Mouse (Mus musculus): ENCODE results near the gene AK157302. TPM values are rescaled to one million over a fixed set of nuclear protein-coding genes. Genes with fewer than 3 reads are reported as not detected.

The AK157302 gene
- polyA plus RNA-seq, 1 experiment from 2014 or later, result 0.17 TPM

- Histone ChIP-seq H3K27me3 (ENCODE audit: control insufficient read depth, insufficient read depth, low read length) (no peaks in the 10 kb centered on the region), H3K27ac (ENCODE audit: low read length) (no peak overlapping the region), H3K36me3 (ENCODE audit: control insufficient read depth, insufficient read depth, low read length) (no peaks in the 10 kb centered on the region), H3K9me3 (ENCODE audit: control insufficient read depth, low read depth, low read length) (no peaks in the 10 kb centered on the region), H3K9ac (replicated peaks; ENCODE audit: low read depth, low read length) (no peak overlapping the region), H3K4me2 (replicated peaks; ENCODE audit: low read depth, low read length) (no peak overlapping the region), H3K4me1 (ENCODE audit: control insufficient read depth, insufficient read depth, low read length) (no peaks in the 10 kb centered on the region), H3K4me3 (ENCODE audit: low read depth, low read length) (no peak overlapping the region)
- ATAC-seq (ENCODE audit: insufficient number of reproducible peaks, insufficient read depth, low FRiP score, low read depth), result no peak
- WGBS, result 89% methylated on average over 5 of the region's 5 CpGs
Observed at GRCm38 (mm10) chr13:21502296-21502695, 7.3 kb downstream of the AK157302 start.

GRCm38 (mm10) chr13:21506221-21506649, 11.2 kb downstream of the AK157302 start:
- H3K27me3 ChIP-seq (ENCODE audit: control insufficient read depth, insufficient read depth, low read length), result no peaks in the 10 kb centered on the region
- peak overlapping the region; percentile 49 for H3K4me2 ChIP-seq (replicated peaks; ENCODE audit: low read depth, low read length)
- no peaks in the 10 kb centered on the region for H3K36me3 ChIP-seq (ENCODE audit: control insufficient read depth, insufficient read depth, low read length)
- H3K27ac ChIP-seq (ENCODE audit: low read length), result peak overlapping the region; percentile 62; the same call in 1 of the 2 replicates
- peak overlapping the region; percentile 33 for H3K9ac ChIP-seq (replicated peaks; ENCODE audit: low read depth, low read length)
- H3K4me3 ChIP-seq (ENCODE audit: low read depth, low read length), result peak overlapping the region; percentile 46
- peak; percentile 99 for ATAC-seq (ENCODE audit: insufficient number of reproducible peaks, insufficient read depth, low FRiP score, low read depth)
- no peaks in the 10 kb centered on the region for H3K4me1 ChIP-seq (ENCODE audit: control insufficient read depth, insufficient read depth, low read length)
- 0% methylated on average over 21 of the region's 21 CpGs for WGBS
- no peaks in the 10 kb centered on the region for H3K9me3 ChIP-seq (ENCODE audit: control insufficient read depth, low read depth, low read length)

DNA sequence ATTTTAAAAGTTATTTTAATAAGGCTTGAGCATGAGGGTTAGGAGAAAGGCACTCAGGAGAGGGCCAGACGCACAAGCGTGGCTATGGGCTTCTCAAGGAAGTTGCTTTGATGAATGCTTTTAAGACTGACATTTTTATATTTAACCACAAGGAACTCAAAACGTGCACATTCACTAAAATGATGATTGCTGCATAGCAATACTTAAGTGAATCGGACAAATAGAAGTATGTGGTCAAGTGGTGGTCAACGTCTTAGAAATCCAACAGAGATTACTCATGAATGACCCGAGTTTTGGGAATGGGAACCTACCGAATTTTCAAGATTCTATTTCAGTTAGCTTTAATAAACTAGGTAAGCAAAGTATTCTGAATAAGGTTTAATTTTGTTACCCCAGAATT, 35.1 kb downstream of the AK157302 start:
- no peaks in the 10 kb centered on the region for H3K27me3 ChIP-seq (ENCODE audit: control insufficient read depth, insufficient read depth, low read length)
- 36% methylated on average over 7 of the region's 7 CpGs for WGBS
- H3K27ac ChIP-seq (ENCODE audit: low read length), result no peak overlapping the region
- peaks cover 15% of the 10 kb centered on the region for H3K36me3 ChIP-seq (ENCODE audit: control insufficient read depth, insufficient read depth, low read length)
- peak overlapping the region; percentile 64 for H3K4me2 ChIP-seq (replicated peaks; ENCODE audit: low read depth, low read length)
- H3K4me1 ChIP-seq (ENCODE audit: control insufficient read depth, insufficient read depth, low read length), result peaks cover 3% of the 10 kb centered on the region; the same call in 1 of the 2 replicates
- no peaks in the 10 kb centered on the region for H3K9me3 ChIP-seq (ENCODE audit: control insufficient read depth, low read depth, low read length)
- no peak for ATAC-seq (ENCODE audit: insufficient number of reproducible peaks, insufficient read depth, low FRiP score, low read depth)
- peak overlapping the region; percentile 86 for H3K4me3 ChIP-seq (ENCODE audit: low read depth, low read length)
- H3K9ac ChIP-seq (replicated peaks; ENCODE audit: low read depth, low read length), result peak overlapping the region; percentile 96; the same call in 1 of the 2 replicates

- peaks cover 3% of the 10 kb centered on the region; the same call in 1 of the 2 replicates for H3K4me1 ChIP-seq (ENCODE audit: control insufficient read depth, insufficient read depth, low read length)
- peak within 1 kb of the TSS; percentile 96 for H3K27ac ChIP-seq (ENCODE audit: low read length)
- peak within 1 kb of the TSS; percentile 64 for H3K4me2 ChIP-seq (replicated peaks; ENCODE audit: low read depth, low read length)
- peak; percentile 97 for ATAC-seq (ENCODE audit: insufficient number of reproducible peaks, insufficient read depth, low FRiP score, low read depth)
- H3K4me3 ChIP-seq (ENCODE audit: low read depth, low read length), result peak within 1 kb of the TSS; percentile 86
- H3K9me3 ChIP-seq (ENCODE audit: control insufficient read depth, low read depth, low read length), result no peaks in the 10 kb centered on the region
- H3K36me3 ChIP-seq (ENCODE audit: control insufficient read depth, insufficient read depth, low read length), result peaks cover 11% of the 10 kb centered on the region
- WGBS, result 0% methylated on average over 39 of the region's 39 CpGs
- H3K27me3 ChIP-seq (ENCODE audit: control insufficient read depth, insufficient read depth, low read length), result no peaks in the 10 kb centered on the region
- peak within 1 kb of the TSS; percentile 96 for H3K9ac ChIP-seq (replicated peaks; ENCODE audit: low read depth, low read length)
Observed at GRCm38 (mm10) chr13:21530781-21531201, 35.8 kb downstream of the AK157302 start, which contains the start of gene Zkscan8. Zkscan8 (minus strand) TSS chr13:21531120.

- no peak within 1 kb of the TSS for H3K9ac ChIP-seq (replicated peaks; ENCODE audit: low read depth, low read length)
- H3K4me1 ChIP-seq (ENCODE audit: control insufficient read depth, insufficient read depth, low read length), result no peaks in the 10 kb centered on the region
- H3K27me3 ChIP-seq (ENCODE audit: control insufficient read depth, insufficient read depth, low read length), result no peaks in the 10 kb centered on the region
- H3K9me3 ChIP-seq (ENCODE audit: control insufficient read depth, low read depth, low read length), result no peaks in the 10 kb centered on the region
- H3K4me3 ChIP-seq (ENCODE audit: low read depth, low read length), result no peak within 1 kb of the TSS
- no peaks in the 10 kb centered on the region for H3K36me3 ChIP-seq (ENCODE audit: control insufficient read depth, insufficient read depth, low read length)
- H3K4me2 ChIP-seq (replicated peaks; ENCODE audit: low read depth, low read length), result no peak within 1 kb of the TSS
- no peak for ATAC-seq (ENCODE audit: insufficient number of reproducible peaks, insufficient read depth, low FRiP score, low read depth)
- no peak within 1 kb of the TSS for H3K27ac ChIP-seq (ENCODE audit: low read length)
- WGBS, result 65% methylated on average over 1 of the region's 1 CpGs
Observed at GRCm38 (mm10) chr13:21542708-21543107, 47.7 kb downstream of the AK157302 start, which contains the start of gene Olfr1366. Olfr1366 (minus strand) TSS chr13:21542808.

MicroRNA genes within 50 kb of the gene (microRNA counts, 519-probe panel; counts per million panel counts)
- microRNA mmu-miR-1896, result 3,162 counts per million, percentile 58 among the panel's probes with 10 or more counts

Small RNA genes within 50 kb of the gene (microRNA-seq; reads per million reads assigned to microRNA genes)
- gene Mir1896, result not detected

Other genes with a start within 250 kb of the AK157302 start
- not detected in 2 replicates for gene Gpx5, start 202.5 kb upstream of the AK157302 start, polyA plus RNA-seq (2014; fragmentation: Nextera tagmentation; extraction: Ambion mirVana)
- gene Gpx6, start 183.1 kb upstream of the AK157302 start, polyA plus RNA-seq (2014; fragmentation: Nextera tagmentation; extraction: Ambion mirVana), result not detected in 2 replicates
- gene Olfr1367, start 148.3 kb upstream of the AK157302 start, polyA plus RNA-seq (2014; fragmentation: Nextera tagmentation; extraction: Ambion mirVana), result not detected in 2 replicates
- gene Zscan12, start 132.4 kb upstream of the AK157302 start, polyA plus RNA-seq (2014; fragmentation: Nextera tagmentation; extraction: Ambion mirVana), result 11.5 and 12.3 TPM in 2 replicates
- 81.3 and 85.7 TPM in 2 replicates for gene Zkscan3, start 92.5 kb upstream of the AK157302 start, polyA plus RNA-seq (2014; fragmentation: Nextera tagmentation; extraction: Ambion mirVana)
- gene Pgbd1, start 54.2 kb upstream of the AK157302 start, polyA plus RNA-seq (2014; fragmentation: Nextera tagmentation; extraction: Ambion mirVana), result 2.3 and 3.1 TPM in 2 replicates
- 32.6 and 35.8 TPM in 2 replicates for gene Zscan26, start 41.5 kb upstream of the AK157302 start, polyA plus RNA-seq (2014; fragmentation: Nextera tagmentation; extraction: Ambion mirVana)
- 2.7 and 2.8 TPM in 2 replicates for gene Nkapl, start 26.7 kb upstream of the AK157302 start, polyA plus RNA-seq (2014; fragmentation: Nextera tagmentation; extraction: Ambion mirVana)
- gene Zkscan4, start 16.3 kb upstream of the AK157302 start, polyA plus RNA-seq (2014; fragmentation: Nextera tagmentation; extraction: Ambion mirVana), result 2.9 TPM in 2 replicates
- gene Gm10065, start 15.8 kb upstream of the AK157302 start, polyA plus RNA-seq (2014; fragmentation: Nextera tagmentation; extraction: Ambion mirVana), result not detected in 2 replicates
- gene Gm11273, start 6.2 kb downstream of the AK157302 start, polyA plus RNA-seq (2014; fragmentation: Nextera tagmentation; extraction: Ambion mirVana), result 6.7 and 7.5 TPM in 2 replicates
- gene Zkscan8, start 35.9 kb downstream of the AK157302 start, polyA plus RNA-seq (2014; fragmentation: Nextera tagmentation; extraction: Ambion mirVana), result 11.5 and 11.6 TPM in 2 replicates
- 0.07 and 0.28 TPM in 2 replicates for gene Olfr1366, start 47.6 kb downstream of the AK157302 start, polyA plus RNA-seq (2014; fragmentation: Nextera tagmentation; extraction: Ambion mirVana)
- gene Olfr1535, start 64.7 kb downstream of the AK157302 start, polyA plus RNA-seq (2014; fragmentation: Nextera tagmentation; extraction: Ambion mirVana), result 0.06 TPM in 1 of 2 replicates, not detected in the other
- not detected in 2 replicates for gene Olfr1364, start 86.5 kb downstream of the AK157302 start, polyA plus RNA-seq (2014; fragmentation: Nextera tagmentation; extraction: Ambion mirVana)
- not detected in 2 replicates for gene Olfr1362, start 118.8 kb downstream of the AK157302 start, polyA plus RNA-seq (2014; fragmentation: Nextera tagmentation; extraction: Ambion mirVana)
- gene Olfr11, start 147.3 kb downstream of the AK157302 start, polyA plus RNA-seq (2014; fragmentation: Nextera tagmentation; extraction: Ambion mirVana), result not detected in 2 replicates
- not detected in 2 replicates for gene Olfr1361, start 168.2 kb downstream of the AK157302 start, polyA plus RNA-seq (2014; fragmentation: Nextera tagmentation; extraction: Ambion mirVana)
- gene Olfr1360, start 182.2 kb downstream of the AK157302 start, polyA plus RNA-seq (2014; fragmentation: Nextera tagmentation; extraction: Ambion mirVana), result not detected in 2 replicates
- not detected in 2 replicates for gene Olfr1359, start 202.9 kb downstream of the AK157302 start, polyA plus RNA-seq (2014; fragmentation: Nextera tagmentation; extraction: Ambion mirVana)
- gene Hist1h2bl, start 220.9 kb downstream of the AK157302 start, polyA plus RNA-seq (2014; fragmentation: Nextera tagmentation; extraction: Ambion mirVana), result 3.7 and 4.3 TPM in 2 replicates
- gene Hist1h2ai, start 221.2 kb downstream of the AK157302 start, polyA plus RNA-seq (2014; fragmentation: Nextera tagmentation; extraction: Ambion mirVana), result 8.8 and 36.0 TPM in 2 replicates
- gene Hist1h3h, start 222.4 kb downstream of the AK157302 start, polyA plus RNA-seq (2014; fragmentation: Nextera tagmentation; extraction: Ambion mirVana), result 9.0 and 13.1 TPM in 2 replicates
- gene Hist1h2bm, start 226.8 kb downstream of the AK157302 start, polyA plus RNA-seq (2014; fragmentation: Nextera tagmentation; extraction: Ambion mirVana), result 3.1 TPM in 2 replicates
- 4.1 and 4.5 TPM in 2 replicates for gene Hist1h4j, start 239.8 kb downstream of the AK157302 start, polyA plus RNA-seq (2014; fragmentation: Nextera tagmentation; extraction: Ambion mirVana)